Mouse (Mus musculus): ENCODE measurements around the gene Stpg2.

DNA sequence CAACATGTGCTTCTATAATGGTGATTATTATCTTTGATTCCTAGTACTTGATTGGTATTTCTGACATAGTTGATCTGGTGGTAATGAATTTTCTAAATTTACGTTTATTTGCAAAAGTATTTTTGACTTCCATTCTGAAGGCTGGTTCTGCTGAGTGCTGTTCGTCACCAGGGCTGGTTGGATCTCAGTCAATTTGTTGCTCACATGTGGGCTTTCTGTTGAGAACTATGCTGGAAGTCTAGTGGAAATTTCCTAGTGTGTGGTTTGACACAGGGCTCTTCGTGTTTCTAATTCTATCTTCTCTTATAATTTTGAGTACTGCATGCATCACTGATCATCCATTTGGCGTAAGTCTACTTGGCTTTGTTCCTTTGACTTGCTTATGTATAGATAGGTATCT, 504.3 kb downstream of the Stpg2 start:
- TF ChIP-seq GATA1 (IDR thresholded peaks at IDR 0.05; ENCODE audit: low read length) (no peak), TAL1 (IDR thresholded peaks at IDR 0.05; ENCODE audit: low read length) (no peak)

Measured in erythroblast, embryonic 14.5 days (primary cell).